Mouse (Mus musculus): ENCODE measurements around the gene Lpp.

DNA sequence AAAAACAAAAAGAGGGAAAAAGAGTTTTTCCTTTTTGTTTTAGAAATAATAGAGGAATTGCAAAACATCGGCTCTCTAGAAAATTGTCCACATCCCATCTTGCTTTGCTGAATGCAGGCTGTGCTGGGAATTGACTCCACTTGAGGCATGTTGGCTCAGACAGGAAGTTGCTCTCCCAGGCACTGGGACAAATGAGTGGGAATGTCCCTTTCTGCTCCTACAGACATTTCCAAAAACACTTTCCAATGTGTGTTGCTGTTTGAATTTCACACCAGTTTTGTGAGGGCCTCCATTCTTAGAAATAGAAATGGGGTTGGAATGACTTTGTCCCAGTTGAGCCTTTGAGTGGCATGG lies 116.5 kb downstream of the Lpp start:
- TF ChIP-seq CTCF (IDR thresholded peaks at IDR 0.05; ENCODE audit: control insufficient read depth, insufficient read depth, low read length) = no peak
- TF ChIP-seq POLR2A (IDR thresholded peaks at IDR 0.05; ENCODE audit: borderline replicate concordance, control insufficient read depth, low read depth, low read length) = no peak
